Mouse (Mus musculus) heart, postnatal 0 days (tissue): Measurements from ENCODE around the gene Sos1.

ENCODE experiments used
- CTCF ChIP-seq: IDR thresholded peaks from 2 replicates; pipeline ENCODE4 v1.5.1; 2016; ENCODE audit warnings: antibody characterized with exemption, control low read depth, low read depth
- EP300 ChIP-seq: IDR thresholded peaks from 2 replicates; pipeline ENCODE4 v1.6.1; 2016; ENCODE audit warnings: antibody characterized with exemption, low read depth

DNA sequence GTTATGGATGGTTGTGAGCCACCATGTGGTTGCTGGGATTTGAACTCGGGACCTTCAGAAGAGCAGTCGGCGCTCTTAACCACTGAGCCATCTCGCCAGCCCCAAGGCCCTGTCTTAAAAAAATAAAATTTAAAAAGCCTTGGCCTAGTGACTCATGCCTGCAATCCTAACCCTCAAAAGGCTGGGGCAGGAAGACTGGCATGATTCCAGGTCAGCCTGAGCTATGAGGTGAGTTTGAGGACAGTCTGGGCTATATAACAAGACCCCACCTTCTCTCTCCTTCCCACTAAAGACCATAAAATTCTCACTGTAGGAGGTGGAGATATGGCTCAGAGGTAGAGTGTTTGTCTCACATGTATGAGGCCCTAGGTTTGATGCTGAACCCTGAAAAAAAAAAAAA is 12.0 kb upstream of the Sos1 start:
- no peak for TF ChIP-seq CTCF
- no peak for TF ChIP-seq EP300
